Mouse (Mus musculus) left cerebral cortex, postnatal 36 days (tissue): ENCODE measurements around the gene Gstm7. TPM values are rescaled to one million over a fixed set of nuclear protein-coding genes. Genes with fewer than 3 reads are reported as not detected.

ENCODE experiments used
- DNase-seq, 2 experiments: peaks; one replicate each; pipeline ENCODE4 v3.0.0; 2021 to 2022; ENCODE audit warnings: low spot score in 2 of 2, mixed read lengths in 1 of 2
- intact Hi-C: fragments of 180-260 bp; cut with DNase I; formaldehyde crosslinking; loops from one replicate; pipeline ENCODE4 v1.15.1; 2025
- total RNA-seq, 2 experiments: library from RNA; stranded (reverse); gene quantifications; 2 replicates each; pipeline ENCODE4 v1.2.3; 2021

Gene Gstm7
- total RNA-seq, 2 experiments from 2014 or later = 81.4 to 92.9 TPM

- DNase-seq = peak; percentile 56 to 59
These were observed 8.2 kb upstream of the Gstm7 start for GRCm38 (mm10) chr3:107939830-107940229.

GRCm38 (mm10) chr3:107939403-107939802, 7.8 kb upstream of the Gstm7 start:
- peak in 1 of 2 experiments; percentile 38 for DNase-seq
- intact Hi-C loops = no loop called here

More at GRCm38 (mm10) chr3:107939830-107940229, 8.2 kb upstream of the Gstm7 start:
- intact Hi-C loops = no loop called here

GRCm38 (mm10) chr3:107935888-107936287, 4.3 kb upstream of the Gstm7 start:
- intact Hi-C loops = no loop called here
- DNase-seq = no peak

- intact Hi-C loops = no loop called here
- DNase-seq = no peak
These were observed 3.7 kb upstream of the Gstm7 start for GRCm38 (mm10) chr3:107935268-107935667.

- intact Hi-C loops = no loop called here
- DNase-seq = no peak
These were observed 511 bp upstream of the Gstm7 start for GRCm38 (mm10) chr3:107932128-107932527.

GRCm38 (mm10) chr3:107931134-107931533, 483 bp downstream of the Gstm7 start:
- intact Hi-C loops = loop anchor here (2.0 kb wide), 1 partner anchor 88 kb away; no protein-coding TSS in a partner anchor
- DNase-seq = no peak

- DNase-seq = no peak
- intact Hi-C loops = loop anchor here (2.0 kb wide), 1 partner anchor 89 kb away; no protein-coding TSS in a partner anchor
These were observed 1.9 kb downstream of the Gstm7 start for GRCm38 (mm10) chr3:107929731-107930130.

- no peak for DNase-seq
- intact Hi-C loops = no loop called here
These were observed 2.4 kb downstream of the Gstm7 start for GRCm38 (mm10) chr3:107929243-107929642.

- intact Hi-C loops = no loop called here
These were observed 2.9 kb downstream of the Gstm7 start for GRCm38 (mm10) chr3:107928691-107929090.

GRCm38 (mm10) chr3:107927841-107928240, 3.8 kb downstream of the Gstm7 start:
- intact Hi-C loops = no loop called here
- DNase-seq = no peak

More at GRCm38 (mm10) chr3:107928691-107929090, 2.9 kb downstream of the Gstm7 start:
- no peak for DNase-seq

GRCm38 (mm10) chr3:107925335-107925734, 6.3 kb downstream of the Gstm7 start:
- intact Hi-C loops = no loop called here
- DNase-seq = no peak

GRCm38 (mm10) chr3:107920348-107920747, 11.3 kb downstream of the Gstm7 start:
- no peak for DNase-seq
- intact Hi-C loops = no loop called here

- intact Hi-C loops = loop anchor here (1.0 to 5.0 kb wide), 3 partner anchors 51 to 221 kb away; partner anchors contain the start of gene Ahcyl1
- DNase-seq = peak; percentile 25 to 61
These were observed 13.7 kb downstream of the Gstm7 start for GRCm38 (mm10) chr3:107917783-107918408.

GRCm38 (mm10) chr3:107917097-107917496, 14.5 kb downstream of the Gstm7 start:
- DNase-seq = no peak
- intact Hi-C loops = loop anchor here (5.0 kb wide), 2 partner anchors 145 to 220 kb away; partner anchors contain the start of gene Ahcyl1

- DNase-seq = no peak
- intact Hi-C loops = loop anchor here (5.0 kb wide), 2 partner anchors 146 to 219 kb away; partner anchors contain the start of gene Ahcyl1
These were observed 14.9 kb downstream of the Gstm7 start for GRCm38 (mm10) chr3:107916674-107917073.

GRCm38 (mm10) chr3:107905942-107906341, 25.7 kb downstream of the Gstm7 start:
- no peak for DNase-seq
- intact Hi-C loops = no loop called here

- intact Hi-C loops = no loop called here
- DNase-seq = no peak
These were observed 30.5 kb downstream of the Gstm7 start for GRCm38 (mm10) chr3:107900955-107901673.

GRCm38 (mm10) chr3:107898691-107899090, 32.9 kb downstream of the Gstm7 start:
- no peak for DNase-seq
- intact Hi-C loops = no loop called here

GRCm38 (mm10) chr3:107895720-107896569, 35.7 kb downstream of the Gstm7 start, which contains the start of gene Gstm5:
TSS of gene Gstm5 (plus strand) at chr3:107895821.
- DNase-seq = peak; percentile 88 to 90
- intact Hi-C loops = no loop called here
